Mouse (Mus musculus): ENCODE results near the gene Ascl3. TPM values are rescaled to one million over a fixed set of nuclear protein-coding genes. Genes with fewer than 3 reads are reported as not detected.

Ascl3 gene
- polyA plus RNA-seq, 1 experiment: 0.92 TPM

GRCm38 (mm10) chr7:109712198-109712597 lies 19.3 kb downstream of the Ascl3 start:
- 87% methylated on average over 7 of the region's 7 CpGs for WGBS
- no peak for DNase-seq
- H3K4me1 ChIP-seq (ENCODE audit: control insufficient read depth, insufficient read depth, low read length): no peaks in the 10 kb centered on the region
- no peak for TF ChIP-seq POLR2A (IDR thresholded peaks at IDR 0.05; ENCODE audit: low read depth, low read length)
- no peak for TF ChIP-seq CTCF (conservative IDR thresholded peaks at IDR 0.05; ENCODE audit: insufficient read depth, insufficient read length, low read depth, low read length)
- no peaks in the 10 kb centered on the region; the same call in 1 of the 2 replicates for H3K36me3 ChIP-seq (ENCODE audit: control insufficient read depth, insufficient read depth, low read length)
- H3K4me3 ChIP-seq (ENCODE audit: insufficient read depth, low read depth, low read length): no peak overlapping the region
- H3K27me3 ChIP-seq (replicated peaks; ENCODE audit: control insufficient read depth, insufficient read depth, low read length): no peaks in the 10 kb centered on the region
- H3K27ac ChIP-seq (ENCODE audit: insufficient read depth, low read depth, low read length): no peak overlapping the region

DNA sequence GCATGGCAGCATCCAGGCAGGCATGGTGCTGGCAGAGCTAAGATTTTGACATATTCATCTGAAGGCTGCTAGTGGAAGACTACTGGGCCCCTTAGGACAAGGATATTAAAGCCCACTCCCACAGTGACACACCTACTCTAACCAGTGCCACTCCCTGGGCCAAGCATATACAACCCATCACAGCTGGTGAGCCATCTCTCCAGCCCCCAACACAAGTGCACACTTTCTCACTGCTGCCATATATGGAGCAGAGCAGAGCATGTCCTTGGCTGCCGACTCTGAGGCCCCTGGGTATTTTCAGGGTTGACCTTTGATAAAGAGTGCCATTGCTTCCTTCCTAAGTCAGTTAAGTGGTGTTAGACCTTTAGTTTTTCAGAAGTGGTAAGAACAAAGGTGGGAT lies 21.5 kb downstream of the Ascl3 start:
- DNase-seq: no peak
- 26% methylated on average over 1 of the region's 1 CpGs for WGBS
- no peaks in the 10 kb centered on the region; the same call in 1 of the 2 replicates for H3K4me1 ChIP-seq (ENCODE audit: control insufficient read depth, insufficient read depth, low read length)
- H3K27me3 ChIP-seq (replicated peaks; ENCODE audit: control insufficient read depth, insufficient read depth, low read length): no peaks in the 10 kb centered on the region
- no peaks in the 10 kb centered on the region; the same call in 1 of the 2 replicates for H3K36me3 ChIP-seq (ENCODE audit: control insufficient read depth, insufficient read depth, low read length)
- TF ChIP-seq CTCF (conservative IDR thresholded peaks at IDR 0.05; ENCODE audit: insufficient read depth, insufficient read length, low read depth, low read length) (no peak), POLR2A (IDR thresholded peaks at IDR 0.05; ENCODE audit: low read depth, low read length) (no peak)
- peak overlapping the region; percentile 87 for H3K27ac ChIP-seq (ENCODE audit: insufficient read depth, low read depth, low read length)
- no peak overlapping the region for H3K4me3 ChIP-seq (ENCODE audit: insufficient read depth, low read depth, low read length)

DNA sequence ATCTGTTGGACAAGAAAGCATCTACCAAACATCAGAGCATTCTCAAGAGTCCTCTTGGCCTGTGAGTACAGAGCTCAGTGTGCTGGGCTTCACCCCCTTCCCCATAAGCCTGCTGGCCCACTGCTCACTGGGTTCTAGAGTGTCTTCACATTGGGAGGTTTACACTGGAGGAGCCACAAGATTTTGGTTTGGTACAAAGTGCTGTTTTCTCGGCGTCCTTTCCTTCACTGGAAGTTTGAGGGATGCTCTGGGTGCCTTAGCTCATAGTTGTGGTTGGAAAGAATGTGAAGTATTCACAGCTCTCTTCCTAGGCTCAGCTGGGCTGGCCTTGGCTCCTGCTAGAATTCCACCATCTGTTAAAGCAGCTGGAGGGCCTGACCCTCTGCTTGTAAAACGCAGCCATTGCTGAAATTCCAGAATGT lies 22.6 kb downstream of the Ascl3 start:
- peak; percentile 75 for DNase-seq
- no peak for TF ChIP-seq CTCF (conservative IDR thresholded peaks at IDR 0.05; ENCODE audit: insufficient read depth, insufficient read length, low read depth, low read length)
- no peak for TF ChIP-seq POLR2A (IDR thresholded peaks at IDR 0.05; ENCODE audit: low read depth, low read length)
- no peaks in the 10 kb centered on the region for H3K27me3 ChIP-seq (replicated peaks; ENCODE audit: control insufficient read depth, insufficient read depth, low read length)
- 44% methylated on average over 3 of the region's 3 CpGs for WGBS
- H3K36me3 ChIP-seq (ENCODE audit: control insufficient read depth, insufficient read depth, low read length): no peaks in the 10 kb centered on the region; the same call in 1 of the 2 replicates
- peaks cover 5% of the 10 kb centered on the region; the same call in 1 of the 2 replicates for H3K4me1 ChIP-seq (ENCODE audit: control insufficient read depth, insufficient read depth, low read length)
- H3K4me3 ChIP-seq (ENCODE audit: insufficient read depth, low read depth, low read length): no peak overlapping the region
- no peak overlapping the region for H3K27ac ChIP-seq (ENCODE audit: insufficient read depth, low read depth, low read length)

DNA sequence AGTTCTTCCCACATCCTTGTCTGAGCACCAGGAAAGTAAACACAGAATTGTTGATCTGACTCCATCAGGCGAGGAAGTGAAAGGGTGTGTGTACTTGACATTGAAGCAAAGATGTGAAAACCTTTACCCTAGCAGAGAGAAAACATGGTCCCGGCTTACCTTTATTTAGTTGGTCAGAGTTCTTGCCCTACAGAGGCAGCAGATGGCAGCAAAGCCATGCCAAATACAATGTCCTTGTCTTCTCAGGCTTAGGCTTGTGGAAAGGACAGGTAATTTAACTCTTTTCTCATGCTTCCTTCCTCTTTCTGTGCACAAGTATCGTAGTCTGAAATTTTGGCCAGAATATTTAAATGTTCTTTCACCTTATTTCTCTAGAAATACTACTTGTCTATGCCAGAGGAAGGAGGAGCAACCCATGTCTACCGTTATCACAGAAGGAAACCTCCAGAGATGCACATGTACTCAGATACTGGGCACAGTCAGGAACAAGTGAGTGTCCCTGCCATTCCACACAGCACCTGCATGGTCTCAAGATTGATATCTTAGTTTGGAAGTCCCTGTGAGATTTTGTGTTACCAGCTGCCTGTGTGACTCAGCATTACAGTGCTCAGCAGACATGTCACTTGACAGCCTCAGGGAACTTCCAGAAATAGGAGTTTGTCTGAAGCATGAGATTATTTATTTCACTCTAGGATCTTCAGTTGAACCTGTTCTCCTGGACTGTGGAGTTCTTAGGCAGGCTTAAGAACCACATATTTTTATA lies 24.3 kb downstream of the Ascl3 start:
- Histone ChIP-seq H3K36me3 (ENCODE audit: control insufficient read depth, insufficient read depth, low read length) (no peaks in the 10 kb centered on the region; the same call in 1 of the 2 replicates), H3K4me1 (ENCODE audit: control insufficient read depth, insufficient read depth, low read length) (peaks cover 9% of the 10 kb centered on the region; the same call in 1 of the 2 replicates), H3K27ac (ENCODE audit: insufficient read depth, low read depth, low read length) (peak overlapping the region; percentile 49; the same call in 1 of the 2 replicates), H3K27me3 (replicated peaks; ENCODE audit: control insufficient read depth, insufficient read depth, low read length) (no peaks in the 10 kb centered on the region), H3K4me3 (ENCODE audit: insufficient read depth, low read depth, low read length) (no peak overlapping the region)
- DNase-seq: peak; percentile 74
- TF ChIP-seq CTCF (conservative IDR thresholded peaks at IDR 0.05; ENCODE audit: insufficient read depth, insufficient read length, low read depth, low read length) (peak; percentile 76), POLR2A (IDR thresholded peaks at IDR 0.05; ENCODE audit: low read depth, low read length) (no peak)
- WGBS: 30% methylated on average over 4 of the region's 4 CpGs

DNA sequence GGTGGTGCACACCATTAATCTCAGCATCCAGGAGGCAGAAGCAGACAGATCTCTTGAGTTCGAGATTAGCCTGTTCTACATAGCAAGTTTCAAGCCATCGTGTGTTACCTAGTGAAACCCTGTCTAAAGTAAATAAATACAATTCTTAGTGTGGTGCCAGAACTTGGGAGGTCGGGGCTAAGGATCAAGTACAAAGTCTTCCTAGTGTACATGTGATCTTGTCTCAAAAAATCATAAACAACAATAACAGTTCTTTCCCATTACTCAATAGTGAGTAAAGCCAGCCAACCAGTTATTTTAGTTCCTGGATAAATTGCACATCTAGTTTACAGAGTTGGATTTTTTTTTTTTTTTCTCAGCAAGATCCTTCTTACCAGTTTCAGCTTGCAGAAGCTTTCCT lies 27.1 kb downstream of the Ascl3 start:
- Histone ChIP-seq H3K36me3 (ENCODE audit: control insufficient read depth, insufficient read depth, low read length) (no peaks in the 10 kb centered on the region; the same call in 1 of the 2 replicates), H3K4me3 (ENCODE audit: insufficient read depth, low read depth, low read length) (no peak overlapping the region), H3K4me1 (ENCODE audit: control insufficient read depth, insufficient read depth, low read length) (peaks cover 9% of the 10 kb centered on the region; the same call in 1 of the 2 replicates), H3K27ac (ENCODE audit: insufficient read depth, low read depth, low read length) (no peak overlapping the region; the same call in 1 of the 2 replicates), H3K27me3 (replicated peaks; ENCODE audit: control insufficient read depth, insufficient read depth, low read length) (no peaks in the 10 kb centered on the region)
- TF ChIP-seq POLR2A (IDR thresholded peaks at IDR 0.05; ENCODE audit: low read depth, low read length): no peak
- no peak for TF ChIP-seq CTCF (conservative IDR thresholded peaks at IDR 0.05; ENCODE audit: insufficient read depth, insufficient read length, low read depth, low read length)
- DNase-seq: peak; percentile 48
- 36% methylated on average over 3 of the region's 3 CpGs for WGBS

DNA sequence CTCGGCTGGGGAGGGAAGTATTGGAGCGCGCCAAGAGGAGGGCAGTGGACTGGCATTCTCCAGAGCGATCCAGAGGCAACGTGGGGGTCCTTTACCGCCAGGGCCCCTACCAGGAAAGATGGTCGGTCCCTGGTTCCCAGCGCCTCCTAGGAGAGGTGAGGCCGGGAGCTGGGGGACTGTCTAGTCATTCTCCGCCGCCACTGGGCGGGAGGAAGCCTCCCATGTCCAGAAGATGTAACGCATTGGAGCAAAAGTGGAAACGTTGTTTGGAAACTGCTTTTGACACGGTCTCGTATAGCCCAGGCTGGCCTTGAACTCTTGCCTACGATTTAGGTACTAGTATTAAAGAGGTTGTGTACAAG lies 27.5 kb downstream of the Ascl3 start:
- under 1% methylated on average over 17 of the region's 17 CpGs for WGBS
- Histone ChIP-seq H3K27me3 (replicated peaks; ENCODE audit: control insufficient read depth, insufficient read depth, low read length) (no peaks in the 10 kb centered on the region), H3K4me1 (ENCODE audit: control insufficient read depth, insufficient read depth, low read length) (peaks cover 9% of the 10 kb centered on the region; the same call in 1 of the 2 replicates), H3K4me3 (ENCODE audit: insufficient read depth, low read depth, low read length) (peak overlapping the region; percentile 91), H3K36me3 (ENCODE audit: control insufficient read depth, insufficient read depth, low read length) (no peaks in the 10 kb centered on the region; the same call in 1 of the 2 replicates), H3K27ac (ENCODE audit: insufficient read depth, low read depth, low read length) (peak overlapping the region; percentile 74)
- DNase-seq: no peak
- TF ChIP-seq POLR2A (IDR thresholded peaks at IDR 0.05; ENCODE audit: low read depth, low read length): no peak
- no peak for TF ChIP-seq CTCF (conservative IDR thresholded peaks at IDR 0.05; ENCODE audit: insufficient read depth, insufficient read length, low read depth, low read length)

Measured in kidney, adult 2 months (tissue).